8 mouse cellular contexts compared by ENCODE assay signal in genomic region chr19:6969291-6969664, GRCm38 (mm10). TPM values are rescaled to one million over a fixed set of nuclear protein-coding genes. Genes with fewer than 3 reads are reported as not detected.
DNase-seq lines count a peak whose midpoint lies in the region; ATAC-seq and TF ChIP-seq lines count a peak whose summit lies in the region.

No protein-coding gene starts in this region.

- no peak for TF ChIP-seq CTCF in bone marrow macrophage, adult 2 months (IDR thresholded peaks at IDR 0.05; ENCODE audit: low read depth, low read length)

- H3K36me3 ChIP-seq in kidney, embryonic 14.5 days (ENCODE audit: control insufficient read depth, insufficient read depth, low read length): peaks cover 21% of the 10 kb centered on the region
- no peaks in the 10 kb centered on the region for H3K36me3 ChIP-seq in hindbrain, embryonic 15.5 days
- no peaks in the 10 kb centered on the region for H3K36me3 ChIP-seq in midbrain, embryonic 15.5 days (replicated peaks)

- no peak; the same call in 1 of the 2 replicates for ATAC-seq in kidney, embryonic 14.5 days (ENCODE audit: low FRiP score, low TSS enrichment)
- ATAC-seq in hindbrain, embryonic 15.5 days (ENCODE audit: low FRiP score, low read depth): no peak
- no peak for ATAC-seq in midbrain, embryonic 15.5 days (replicated peaks)
- ATAC-seq in granulocyte monocyte progenitor cell, adult 5-6 weeks (replicated peaks; ENCODE audit: poor library complexity, severe bottlenecking): no peak

- TF ChIP-seq POLR2A in bone marrow macrophage, adult 2 months (IDR thresholded peaks at IDR 0.05; ENCODE audit: borderline replicate concordance, low read depth, low read length): no peak

- peak overlapping the region; percentile 80 for H3K4me2 ChIP-seq in kidney, embryonic 14.5 days (replicated peaks; ENCODE audit: low read depth, low read length)
- H3K4me2 ChIP-seq in hindbrain, embryonic 15.5 days: peak overlapping the region; percentile 55
- peak overlapping the region; percentile 37 for H3K4me2 ChIP-seq in midbrain, embryonic 15.5 days

- H3K4me1 ChIP-seq in kidney, embryonic 14.5 days (ENCODE audit: control insufficient read depth, insufficient read depth, low read length): peaks cover 34% of the 10 kb centered on the region
- H3K4me1 ChIP-seq in bone marrow macrophage, adult 2 months (ENCODE audit: control insufficient read depth, insufficient read depth, low read length): peaks cover 22% of the 10 kb centered on the region
- peaks cover 19% of the 10 kb centered on the region for H3K4me1 ChIP-seq in hindbrain, embryonic 15.5 days (replicated peaks)
- H3K4me1 ChIP-seq in midbrain, embryonic 15.5 days: peaks cover 17% of the 10 kb centered on the region

- H3K27me3 ChIP-seq in kidney, embryonic 14.5 days (ENCODE audit: control insufficient read depth, insufficient read depth, low read length): no peaks in the 10 kb centered on the region
- H3K27me3 ChIP-seq in hindbrain, embryonic 15.5 days: peaks cover 16% of the 10 kb centered on the region
- H3K27me3 ChIP-seq in midbrain, embryonic 15.5 days (replicated peaks): peaks cover 22% of the 10 kb centered on the region

- no peaks in the 10 kb centered on the region for H3K9me3 ChIP-seq in kidney, embryonic 14.5 days (ENCODE audit: control insufficient read depth, low read length)
- H3K9me3 ChIP-seq in hindbrain, embryonic 15.5 days: no peaks in the 10 kb centered on the region
- no peaks in the 10 kb centered on the region for H3K9me3 ChIP-seq in midbrain, embryonic 15.5 days

- under 1% methylated on average over 20 of the region's 20 CpGs for WGBS in kidney, embryonic 14.5 days
- 1% methylated on average over 11 of the region's 20 CpGs for WGBS in hindbrain, embryonic 15.5 days
- WGBS in midbrain, embryonic 15.5 days: under 1% methylated on average over 19 of the region's 20 CpGs

- peak overlapping the region; percentile 71 for H3K9ac ChIP-seq in kidney, embryonic 14.5 days (ENCODE audit: low read depth, low read length)
- 0 out of 2 replicates have a peak overlapping the region, but pooled peaks have one; percentile 24 for H3K9ac ChIP-seq in hindbrain, embryonic 15.5 days
- no peak overlapping the region for H3K9ac ChIP-seq in midbrain, embryonic 15.5 days

- peak overlapping the region; percentile 20; the same call in 1 of the 2 replicates for H3K27ac ChIP-seq in kidney, embryonic 14.5 days (ENCODE audit: low read depth, low read length)
- no peak overlapping the region for H3K27ac ChIP-seq in bone marrow macrophage, adult 2 months (ENCODE audit: insufficient read depth, low read depth, low read length)
- H3K27ac ChIP-seq in hindbrain, embryonic 15.5 days (replicated peaks): no peak overlapping the region
- H3K27ac ChIP-seq in midbrain, embryonic 15.5 days: no peak overlapping the region

- peak overlapping the region; percentile 64 for H3K4me3 ChIP-seq in kidney, embryonic 14.5 days (ENCODE audit: low read length)
- H3K4me3 ChIP-seq in bone marrow macrophage, adult 2 months (ENCODE audit: insufficient read depth, low read length): peak overlapping the region; percentile 76
- H3K4me3 ChIP-seq in hindbrain, embryonic 15.5 days: peak overlapping the region; percentile 38
- peak overlapping the region; percentile 29 for H3K4me3 ChIP-seq in midbrain, embryonic 15.5 days

- DNase-seq in kidney, adult 8-10 months: no peak
- DNase-seq in ovary, postnatal 14 days (ENCODE audit: low spot score): no peak
- DNase-seq in frontal cortex, adult 2 months (ENCODE audit: extremely low spot score in 1 of 2, low spot score in 1 of 2): no peak

RNA-seq across cellular contexts. Expression of gene Ppp1r14b, which starts 5.5 kb away (rescaled TPM):
- 202 and 254 TPM in 2 replicates for polyA plus RNA-seq in kidney, embryonic 14.5 days (2014; fragmentation: Nextera tagmentation; extraction: Ambion mirVana)
- polyA plus RNA-seq in bone marrow macrophage, adult 2 months (2012; ENCODE audit: insufficient read depth, insufficient read length, missing spikeins): 64.2 and 73.7 TPM in 2 replicates
- 210 and 211 TPM in 2 replicates for polyA plus RNA-seq in hindbrain, embryonic 15.5 days (2015; fragmentation: Nextera tagmentation; extraction: Ambion mirVana)
- polyA plus RNA-seq in midbrain, embryonic 15.5 days (2015; fragmentation: Nextera tagmentation; extraction: Ambion mirVana): 188 and 196 TPM in 2 replicates
- 56.4 and 59.8 TPM in 2 replicates for polyA plus RNA-seq in frontal cortex, adult 2 months (2012; rRNA removed)
- 194 and 276 TPM in 2 replicates for total RNA-seq in granulocyte monocyte progenitor cell, adult 5-6 weeks (2014; fragmentation: Nextera tagmentation)
- 94.5 and 105 TPM in 2 replicates for total RNA-seq in granulocyte monocyte progenitor cell, adult 5-6 weeks (2017)

RNA-seq across cellular contexts. Expression of gene Plcb3, which starts 7.0 kb away (rescaled TPM):
- 24.4 and 38.9 TPM in 2 replicates for polyA plus RNA-seq in kidney, embryonic 14.5 days (2014; fragmentation: Nextera tagmentation; extraction: Ambion mirVana)
- 39.8 and 40.6 TPM in 2 replicates for polyA plus RNA-seq in bone marrow macrophage, adult 2 months (2012; ENCODE audit: insufficient read depth, insufficient read length, missing spikeins)
- 13.6 and 14.0 TPM in 2 replicates for polyA plus RNA-seq in hindbrain, embryonic 15.5 days (2015; fragmentation: Nextera tagmentation; extraction: Ambion mirVana)
- polyA plus RNA-seq in midbrain, embryonic 15.5 days (2015; fragmentation: Nextera tagmentation; extraction: Ambion mirVana): 11.3 TPM in 2 replicates
- polyA plus RNA-seq in frontal cortex, adult 2 months (2012; rRNA removed): 19.6 and 21.8 TPM in 2 replicates
- 8.0 and 14.6 TPM in 2 replicates for total RNA-seq in granulocyte monocyte progenitor cell, adult 5-6 weeks (2014; fragmentation: Nextera tagmentation)
- 7.1 and 10.9 TPM in 2 replicates for total RNA-seq in granulocyte monocyte progenitor cell, adult 5-6 weeks (2017)

RNA-seq across cellular contexts. Expression of gene Fkbp2, which starts 11.0 kb away (rescaled TPM):
- polyA plus RNA-seq in kidney, embryonic 14.5 days (2014; fragmentation: Nextera tagmentation; extraction: Ambion mirVana): 89.7 and 118 TPM in 2 replicates
- 118 and 126 TPM in 2 replicates for polyA plus RNA-seq in bone marrow macrophage, adult 2 months (2012; ENCODE audit: insufficient read depth, insufficient read length, missing spikeins)
- polyA plus RNA-seq in hindbrain, embryonic 15.5 days (2015; fragmentation: Nextera tagmentation; extraction: Ambion mirVana): 147 and 160 TPM in 2 replicates
- polyA plus RNA-seq in midbrain, embryonic 15.5 days (2015; fragmentation: Nextera tagmentation; extraction: Ambion mirVana): 120 and 126 TPM in 2 replicates
- 207 and 212 TPM in 2 replicates for polyA plus RNA-seq in frontal cortex, adult 2 months (2012; rRNA removed)
- total RNA-seq in granulocyte monocyte progenitor cell, adult 5-6 weeks (2014; fragmentation: Nextera tagmentation): 98.9 and 160 TPM in 2 replicates
- 173 and 197 TPM in 2 replicates for total RNA-seq in granulocyte monocyte progenitor cell, adult 5-6 weeks (2017)

RNA-seq across cellular contexts. Expression of gene Vegfb, which starts 18.2 kb away (rescaled TPM):
- 38.2 and 39.8 TPM in 2 replicates for polyA plus RNA-seq in kidney, embryonic 14.5 days (2014; fragmentation: Nextera tagmentation; extraction: Ambion mirVana)
- 30.1 and 39.9 TPM in 2 replicates for polyA plus RNA-seq in bone marrow macrophage, adult 2 months (2012; ENCODE audit: insufficient read depth, insufficient read length, missing spikeins)
- 63.9 and 67.5 TPM in 2 replicates for polyA plus RNA-seq in hindbrain, embryonic 15.5 days (2015; fragmentation: Nextera tagmentation; extraction: Ambion mirVana)
- 46.7 and 47.9 TPM in 2 replicates for polyA plus RNA-seq in midbrain, embryonic 15.5 days (2015; fragmentation: Nextera tagmentation; extraction: Ambion mirVana)
- 102 and 108 TPM in 2 replicates for polyA plus RNA-seq in frontal cortex, adult 2 months (2012; rRNA removed)
- total RNA-seq in granulocyte monocyte progenitor cell, adult 5-6 weeks (2014; fragmentation: Nextera tagmentation): 27.6 and 35.2 TPM in 2 replicates
- total RNA-seq in granulocyte monocyte progenitor cell, adult 5-6 weeks (2017): 6.2 and 7.4 TPM in 2 replicates

RNA-seq across cellular contexts. Expression of gene Dnajc4, which starts 23.1 kb away (rescaled TPM):
- 22.6 and 24.0 TPM in 2 replicates for polyA plus RNA-seq in kidney, embryonic 14.5 days (2014; fragmentation: Nextera tagmentation; extraction: Ambion mirVana)
- 26.8 and 32.2 TPM in 2 replicates for polyA plus RNA-seq in bone marrow macrophage, adult 2 months (2012; ENCODE audit: insufficient read depth, insufficient read length, missing spikeins)
- 23.7 and 24.2 TPM in 2 replicates for polyA plus RNA-seq in hindbrain, embryonic 15.5 days (2015; fragmentation: Nextera tagmentation; extraction: Ambion mirVana)
- 24.1 and 25.6 TPM in 2 replicates for polyA plus RNA-seq in midbrain, embryonic 15.5 days (2015; fragmentation: Nextera tagmentation; extraction: Ambion mirVana)
- 36.7 and 39.6 TPM in 2 replicates for polyA plus RNA-seq in frontal cortex, adult 2 months (2012; rRNA removed)
- 6.4 and 16.5 TPM in 2 replicates for total RNA-seq in granulocyte monocyte progenitor cell, adult 5-6 weeks (2014; fragmentation: Nextera tagmentation)
- total RNA-seq in granulocyte monocyte progenitor cell, adult 5-6 weeks (2017): 7.9 and 11.8 TPM in 2 replicates
